Mouse (Mus musculus): ENCODE results near the gene Rac3. TPM values are rescaled to one million over a fixed set of nuclear protein-coding genes. Genes with fewer than 3 reads are reported as not detected.
"Not testable (repeated sequence)": the region's sequence is repeated elsewhere in the genome, so short reads cannot be mapped to it uniquely, and the experiment has no call there.

Gene Rac3
- total RNA-seq, 2 experiments from 2014 or later, result 0.36 to 1.6 TPM

DNA sequence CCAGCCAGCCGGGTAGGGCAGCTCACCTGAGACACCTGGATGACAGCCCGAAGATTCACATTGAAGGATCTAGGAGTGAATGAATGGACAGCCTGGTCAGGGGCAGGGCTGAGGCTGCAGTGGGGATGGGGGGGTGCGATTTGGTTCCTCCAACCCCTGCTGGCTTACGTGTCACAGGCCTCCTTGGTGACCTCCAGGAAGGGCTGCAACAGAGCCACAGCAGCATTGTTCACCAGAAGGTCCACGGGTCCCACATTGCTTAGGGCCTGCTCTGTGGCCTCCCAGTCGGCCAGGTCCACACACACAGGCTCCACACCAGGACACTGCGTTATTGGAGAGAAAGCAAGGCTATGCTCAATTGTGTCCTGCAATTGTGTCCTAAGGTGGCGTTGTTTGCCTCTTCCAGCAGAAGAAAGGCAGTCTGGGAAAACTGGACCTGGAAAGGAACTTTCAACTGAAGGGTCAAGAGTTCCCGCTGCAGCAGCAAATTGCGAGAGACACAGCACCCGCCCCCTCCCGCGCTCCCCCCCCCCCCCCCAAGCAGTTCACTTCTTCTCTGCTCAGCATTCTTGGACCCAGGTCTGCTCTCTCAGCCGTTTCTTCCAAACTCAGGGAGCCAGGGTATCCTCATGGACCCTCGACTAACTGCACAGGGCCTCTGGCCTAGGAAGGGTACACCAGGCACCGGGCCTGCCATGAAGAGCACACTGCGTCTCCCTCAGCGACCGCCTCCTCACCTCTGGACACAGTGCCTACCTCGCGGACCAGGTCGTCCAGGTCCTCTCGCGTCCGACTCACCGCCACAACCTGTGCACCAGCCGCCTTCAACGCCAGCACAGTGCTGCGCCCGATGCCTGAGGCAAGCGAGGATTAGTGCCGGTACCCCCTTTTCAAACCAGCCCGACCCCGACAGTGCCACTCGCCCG lies 5.2 kb downstream of the Rac3 start:
- intact Hi-C loops (cut with DNase I), result no loop called here
- DNase-seq, result no peak

DNA sequence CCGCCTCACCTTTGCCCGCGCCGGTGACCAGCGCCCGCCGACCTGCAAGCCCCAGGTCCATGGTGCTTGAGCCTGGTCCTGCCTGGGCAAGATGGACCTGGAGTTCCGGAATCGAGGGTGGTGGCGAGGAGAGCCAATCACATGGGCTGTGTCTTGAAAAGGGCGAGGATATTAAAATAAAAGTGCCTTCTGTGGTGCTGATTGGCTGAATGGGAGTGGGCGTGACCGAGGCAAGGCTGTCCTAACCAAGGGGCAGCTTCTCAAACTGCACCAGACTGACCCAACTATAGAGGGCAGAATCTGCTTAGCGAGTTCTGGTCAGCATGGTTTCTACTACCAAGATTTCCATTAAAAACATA lies 5.9 kb downstream of the Rac3 start, which contains the start of gene Dcxr:
Dcxr (minus strand) TSS at position 113 of the 359 bp plus-strand sequence.
- DNase-seq, result peak; percentile 82 to 84
- intact Hi-C loops (cut with DNase I), result no loop called here

DNA sequence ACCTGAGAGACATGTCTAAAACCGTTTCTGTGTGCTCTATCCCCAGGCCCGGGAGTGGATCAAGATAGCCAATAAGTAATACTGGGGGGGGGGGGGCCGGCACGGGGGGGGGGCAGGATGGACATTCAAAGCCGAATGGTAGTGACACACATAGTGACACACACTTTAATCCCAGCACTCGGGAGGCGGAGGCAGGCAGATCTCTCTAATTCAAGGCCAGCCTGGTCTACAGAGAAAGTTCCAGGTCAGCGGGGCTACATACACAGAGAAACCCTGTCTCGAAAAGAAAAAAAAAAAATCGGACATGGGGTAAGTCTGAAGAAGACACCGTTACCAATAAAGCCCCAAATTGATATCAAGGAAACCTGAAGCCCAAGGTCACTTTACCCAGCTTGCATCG lies 6.3 kb downstream of the Rac3 start:
- intact Hi-C loops (cut with DNase I), result no loop called here

DNA sequence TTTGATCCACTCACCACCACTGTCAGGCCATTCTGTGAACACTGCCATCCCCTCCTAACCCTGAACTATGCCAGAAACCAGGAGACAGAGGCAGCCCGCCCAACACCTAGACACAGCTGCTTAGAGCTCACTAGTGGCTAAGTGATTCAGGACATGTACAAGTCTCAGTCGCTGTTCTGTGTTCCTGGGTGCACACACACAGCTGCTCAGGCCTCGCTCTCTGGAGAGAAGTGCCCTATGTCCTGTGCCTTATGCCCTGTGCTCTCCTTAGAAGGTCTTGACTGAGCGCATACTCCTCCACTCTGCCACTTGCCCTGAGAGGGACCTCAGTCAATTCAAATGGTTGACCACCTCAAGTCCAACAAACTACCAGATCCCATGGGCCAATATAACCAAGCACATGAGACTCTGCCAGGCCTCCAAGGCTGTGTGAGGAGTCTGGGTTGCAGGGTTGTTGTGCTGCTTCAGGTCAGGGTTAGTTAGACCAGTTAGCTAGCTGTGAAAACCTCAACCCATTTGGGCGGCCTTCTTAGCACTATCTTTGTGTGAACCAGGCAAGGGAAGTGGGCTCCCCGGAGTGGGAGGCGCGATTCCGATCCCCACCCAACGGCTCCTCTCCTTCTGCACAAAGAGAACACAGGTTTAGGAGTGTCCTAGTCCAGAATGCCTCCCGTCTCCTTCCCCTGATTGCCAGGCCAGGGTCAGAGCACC lies 7.4 kb downstream of the Rac3 start:
- intact Hi-C loops (cut with DNase I), result no loop called here
- DNase-seq, result no peak

More for the DNA sequence above, 6.3 kb downstream of the Rac3 start:
- DNase-seq, result no peak

DNA sequence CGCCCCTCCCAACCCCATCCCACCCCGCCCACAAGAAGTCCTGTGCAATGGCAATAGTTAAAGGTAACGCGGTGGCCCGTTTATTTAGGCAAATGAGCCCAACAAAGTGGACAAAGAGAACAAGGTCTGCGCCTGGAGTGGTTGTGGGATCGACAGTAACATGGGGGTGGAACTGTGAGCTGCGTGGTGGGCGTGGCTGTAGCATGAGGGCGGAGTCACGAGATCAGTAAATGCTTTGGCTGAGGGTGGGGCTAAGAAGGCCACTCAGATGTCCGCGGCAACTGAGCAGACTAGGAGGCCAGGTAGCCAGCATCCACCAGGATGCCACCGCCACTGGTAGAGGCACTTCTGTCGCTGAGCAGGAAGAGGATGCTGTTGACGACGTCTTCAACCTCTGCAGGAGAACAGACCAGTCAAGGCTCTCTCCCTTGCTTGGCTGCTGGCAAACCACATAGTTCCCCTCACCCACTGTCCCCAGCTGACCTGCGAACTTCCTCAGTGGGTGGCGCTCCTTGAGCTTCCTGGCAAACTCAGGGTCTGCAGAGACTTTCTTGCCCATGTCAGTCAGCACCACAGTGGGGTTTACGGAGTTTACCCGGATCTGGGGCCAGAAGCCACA lies 8.3 kb downstream of the Rac3 start:
- DNase-seq, result peak in 1 of 2 experiments; percentile 34
- intact Hi-C loops (cut with DNase I), result not testable (repeated sequence)

DNA sequence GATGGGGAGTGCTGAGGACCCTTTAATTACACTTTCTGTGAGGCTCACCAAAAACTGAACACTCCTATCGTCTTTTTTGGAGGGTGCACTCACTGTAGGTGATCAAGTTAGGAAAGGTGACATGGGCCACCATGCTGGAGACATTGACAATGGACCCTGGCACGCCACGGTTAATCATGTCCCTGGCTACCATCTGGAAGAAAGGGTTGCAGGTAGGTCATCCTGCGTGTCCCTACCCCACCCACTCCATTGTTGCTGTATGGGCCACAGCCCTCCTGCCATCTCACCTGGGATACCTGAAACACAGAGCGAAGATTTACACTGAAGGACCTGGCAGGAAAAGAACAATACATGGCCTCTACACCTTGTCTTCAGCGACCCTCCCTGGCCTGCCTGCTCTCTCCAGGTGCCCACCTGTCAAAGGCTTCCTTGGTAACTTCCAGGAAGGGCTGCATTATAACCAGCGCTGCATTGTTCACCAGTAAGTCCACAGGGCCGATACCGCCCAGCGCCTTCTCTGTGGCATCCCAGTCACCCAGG lies 9.1 kb downstream of the Rac3 start:
- intact Hi-C loops (cut with DNase I), result no loop called here
- no peak for DNase-seq

DNA sequence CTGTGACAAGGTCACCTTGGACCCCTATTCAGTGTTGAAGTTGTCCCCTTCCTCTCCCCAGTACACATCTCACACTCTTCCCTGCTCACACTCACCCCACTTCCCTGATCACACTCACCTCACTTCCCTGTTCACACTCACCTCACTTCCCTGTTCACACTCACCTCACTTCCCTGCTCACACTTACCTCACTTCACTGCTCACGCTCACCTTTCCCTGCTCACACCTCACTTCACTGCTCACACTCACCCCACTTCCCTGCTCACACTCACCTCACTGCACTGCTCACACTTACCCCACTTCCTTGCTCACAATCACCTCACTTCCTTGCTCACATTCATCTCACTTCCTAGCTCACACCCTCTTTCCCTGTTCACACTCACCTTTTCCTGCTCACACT lies 10.1 kb downstream of the Rac3 start:
- DNase-seq, result no peak
- intact Hi-C loops (cut with DNase I), result no loop called here

DNA sequence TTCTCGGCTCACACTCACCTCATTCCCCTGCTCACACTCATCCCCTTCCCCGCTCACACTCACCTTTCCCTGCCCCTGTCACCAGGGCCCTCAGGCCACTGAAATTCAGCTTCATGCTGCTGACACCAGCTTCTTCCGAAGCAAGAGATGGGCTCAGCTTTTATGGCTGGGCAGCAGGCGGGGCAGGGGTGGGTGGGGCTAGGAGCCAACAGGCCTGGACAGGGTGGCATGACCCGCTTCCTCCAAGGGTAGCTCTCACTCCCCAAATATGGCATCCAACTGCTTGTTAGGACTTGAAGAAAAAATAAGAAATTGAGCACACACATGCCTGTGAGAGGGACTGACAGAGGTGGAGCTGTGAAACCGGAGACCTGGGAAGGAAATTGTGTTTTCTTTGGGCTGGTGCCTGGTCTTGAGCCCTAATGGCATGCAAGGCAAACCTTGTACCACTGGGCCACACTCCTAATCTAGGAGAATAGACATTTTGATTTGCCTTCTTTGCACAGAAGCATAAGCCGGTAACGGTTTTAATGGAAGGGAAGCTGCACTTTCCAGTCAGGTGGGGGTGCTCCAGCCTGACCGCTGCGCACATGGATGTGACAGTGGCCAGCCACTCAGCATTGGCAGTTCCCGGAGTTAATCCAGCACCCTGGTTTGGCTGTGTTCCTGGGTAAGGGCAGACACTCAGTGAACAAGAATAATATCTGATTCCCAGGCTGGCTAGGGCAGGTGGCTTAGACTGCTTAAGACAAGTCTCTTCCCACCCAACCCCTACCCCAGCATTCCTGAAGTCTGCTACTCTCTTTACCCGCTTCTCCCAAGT lies 10.8 kb downstream of the Rac3 start, which contains the start of gene Cbr2:
Cbr2 (minus strand) TSS at position 257 of the 823 bp plus-strand sequence.
- intact Hi-C loops (cut with DNase I), result no loop called here
- peak; percentile 37 to 47 for DNase-seq

DNA sequence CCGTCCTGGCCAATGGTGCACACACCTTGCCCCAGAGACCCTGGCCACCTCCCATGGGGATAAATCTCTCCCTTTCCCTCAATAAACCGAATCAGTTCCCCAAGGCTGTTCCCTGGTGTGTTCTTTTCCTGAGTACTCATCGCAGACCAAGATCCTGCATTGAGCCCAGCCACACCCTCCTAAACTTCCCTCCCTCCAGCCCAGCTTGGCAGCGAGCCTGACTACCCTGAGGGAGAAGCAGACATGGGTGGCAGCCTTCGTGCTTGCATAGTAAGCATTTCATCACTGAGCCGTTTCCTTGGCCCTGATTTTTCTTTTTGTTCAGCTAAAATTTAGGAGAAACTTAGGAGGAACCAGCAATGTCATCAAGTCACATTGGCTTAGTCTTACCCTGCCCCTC lies 12.3 kb downstream of the Rac3 start:
- DNase-seq, result peak in 1 of 2 experiments; percentile 50
- intact Hi-C loops (cut with DNase I), result no loop called here

DNA sequence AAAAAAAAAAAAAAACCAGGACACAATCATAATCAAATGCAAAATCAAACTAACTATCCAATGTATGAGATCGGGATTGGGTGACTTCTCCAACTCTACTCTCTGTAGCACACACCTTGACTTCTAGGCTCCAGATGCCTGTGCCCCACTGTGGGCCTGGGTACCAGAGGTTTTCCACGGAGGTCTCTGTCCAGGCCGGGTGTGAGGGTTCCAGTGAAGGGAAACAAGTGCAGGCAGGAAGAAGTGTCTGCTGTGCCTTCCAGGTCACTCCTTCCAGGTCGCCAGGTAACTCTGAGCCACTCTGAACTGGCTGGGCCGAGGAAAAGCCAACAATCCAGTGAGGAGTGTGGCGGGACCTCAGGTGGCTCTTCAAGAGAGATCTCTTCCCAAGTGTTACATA lies 15.2 kb downstream of the Rac3 start:
- intact Hi-C loops (cut with DNase I), result no loop called here
- no peak for DNase-seq

DNA sequence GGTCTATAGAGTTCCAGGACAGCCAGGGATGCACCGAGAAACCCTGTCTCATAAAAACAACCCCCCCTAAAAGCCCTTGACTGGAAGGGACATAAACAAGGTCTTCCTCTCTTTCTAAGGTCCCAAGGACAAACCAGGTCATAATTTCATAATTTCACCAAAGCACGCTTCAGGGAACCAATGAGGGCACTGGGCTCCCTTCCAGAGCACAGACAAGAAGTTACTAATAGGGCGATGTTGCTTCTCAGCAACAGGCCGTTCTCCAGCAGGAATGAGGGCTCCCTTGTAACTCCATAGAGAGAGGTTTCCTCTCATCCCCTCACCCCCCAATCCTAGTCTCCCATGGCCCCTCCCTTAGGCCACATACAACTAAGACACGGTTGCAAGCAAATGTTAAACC lies 19.7 kb downstream of the Rac3 start:
- intact Hi-C loops (cut with DNase I), result no loop called here
- DNase-seq, result no peak

DNA sequence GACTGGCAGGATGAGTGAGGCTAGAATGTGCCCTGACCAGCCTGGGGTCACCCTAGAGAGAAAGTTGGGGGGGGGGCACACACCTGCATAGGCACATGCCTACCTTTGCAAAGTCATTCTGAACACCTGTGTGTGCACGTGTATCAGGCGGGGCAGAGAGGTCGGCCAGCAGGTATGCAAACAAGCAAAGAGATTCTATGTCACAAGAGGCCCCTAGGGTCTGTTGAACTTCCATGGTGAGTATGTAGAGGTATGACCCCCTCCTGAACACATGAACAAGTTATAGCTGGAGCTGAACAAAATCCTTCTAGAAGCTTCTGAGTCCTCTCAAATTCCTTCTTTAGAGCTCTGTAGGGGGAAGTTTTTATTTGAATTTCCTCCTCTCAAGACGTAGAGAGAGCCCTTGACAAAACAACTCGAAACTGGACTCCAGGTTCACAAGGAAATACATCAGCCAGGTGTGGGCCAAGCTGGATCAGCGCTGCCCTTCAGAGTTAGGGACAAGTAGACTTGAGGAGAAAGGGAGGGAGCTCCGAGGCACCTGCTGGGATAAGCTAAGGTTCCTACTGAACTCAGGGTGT lies 22.9 kb downstream of the Rac3 start:
- intact Hi-C loops (cut with DNase I), result no loop called here
- no peak for DNase-seq

DNA sequence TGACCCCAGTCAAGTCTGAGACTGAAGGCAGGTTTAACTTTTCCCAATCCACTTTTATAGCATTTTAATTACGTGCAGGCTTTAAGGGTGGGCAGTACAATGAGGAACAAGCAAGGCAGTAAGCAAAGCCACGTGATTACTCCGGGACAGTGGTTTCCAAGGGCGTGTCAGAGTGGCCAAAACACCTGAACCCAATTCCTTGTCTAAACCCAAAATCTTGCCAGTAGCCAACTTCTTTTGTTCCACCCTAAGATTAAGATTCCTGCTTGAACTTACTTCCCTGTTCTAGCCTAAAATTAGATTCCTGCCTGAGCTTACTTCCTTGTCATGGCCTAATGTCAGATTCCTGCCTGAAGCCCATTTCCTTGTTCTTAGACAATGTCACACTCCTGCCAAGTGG lies 26.7 kb downstream of the Rac3 start:
- DNase-seq, result no peak

DNA sequence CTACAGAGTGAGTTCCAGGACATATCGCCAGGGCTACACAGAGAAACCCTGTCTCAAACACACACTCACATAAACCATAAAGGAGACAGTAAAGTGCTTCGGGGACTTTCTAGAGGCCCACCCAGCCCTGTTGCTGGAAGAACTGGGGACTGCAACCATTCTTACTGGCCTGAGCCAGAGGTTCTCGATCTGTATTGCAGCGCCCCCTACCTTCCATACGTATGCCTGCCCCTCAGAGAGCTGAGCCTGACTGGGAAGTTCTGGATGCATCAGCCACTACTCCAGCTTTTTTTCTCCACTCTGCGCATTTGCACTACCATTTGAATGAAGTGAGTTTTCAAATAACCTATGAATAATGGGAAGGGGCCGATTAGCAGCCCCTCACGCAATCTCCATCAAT lies 28.2 kb downstream of the Rac3 start:
- intact Hi-C loops (cut with DNase I), result loop anchor here (2.0 kb wide), 1 partner anchor 29 kb away; the partner anchor contains the start of gene Rac3
- peak in 1 of 2 experiments; percentile 41 for DNase-seq

More for the DNA sequence above, 26.7 kb downstream of the Rac3 start:
- intact Hi-C loops (cut with DNase I), result loop anchor here (2.0 kb wide), 1 partner anchor 27 kb away; the partner anchor contains the start of gene Rac3

DNA sequence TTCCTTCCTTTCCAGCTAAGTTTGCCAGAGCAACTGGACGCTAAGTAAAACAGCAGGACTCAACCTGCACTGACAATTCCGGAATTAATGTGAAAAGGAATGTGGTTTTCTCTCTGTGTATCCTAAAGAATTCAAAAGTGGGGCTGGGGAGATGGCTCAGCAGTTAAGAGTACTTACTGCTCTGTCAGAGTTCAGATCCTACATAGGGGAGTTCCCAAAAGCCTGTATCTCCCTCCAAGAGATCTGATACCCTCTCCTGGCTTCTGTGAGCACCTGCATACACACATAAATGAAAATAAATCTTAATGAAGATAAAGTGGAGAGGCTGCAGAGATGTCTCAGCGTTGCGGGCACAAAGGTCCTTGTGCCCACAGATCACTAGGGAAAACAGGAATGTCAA lies 30.3 kb downstream of the Rac3 start:
- intact Hi-C loops (cut with DNase I), result no loop called here
- no peak for DNase-seq

DNA sequence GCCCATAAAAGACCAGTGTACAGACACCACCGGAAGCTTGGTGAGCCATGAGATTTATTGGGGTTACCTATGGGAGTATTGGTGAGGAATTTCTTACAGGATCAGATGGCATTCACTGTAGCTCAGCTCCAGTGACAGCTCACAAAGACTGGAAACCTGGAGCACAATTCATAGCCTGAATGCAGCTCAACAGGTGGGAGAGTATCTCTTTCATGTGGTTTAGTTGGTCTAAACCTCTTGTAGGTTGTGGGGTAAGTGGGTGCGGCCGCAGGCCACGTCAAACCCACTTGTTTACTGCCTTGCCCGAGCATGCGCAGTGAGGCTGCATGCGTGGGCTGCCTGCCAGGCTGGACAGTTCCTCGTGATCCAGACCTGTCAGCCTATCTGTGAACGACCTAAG lies 39.0 kb downstream of the Rac3 start:
- intact Hi-C loops (cut with DNase I), result no loop called here
- no peak for DNase-seq

DNA sequence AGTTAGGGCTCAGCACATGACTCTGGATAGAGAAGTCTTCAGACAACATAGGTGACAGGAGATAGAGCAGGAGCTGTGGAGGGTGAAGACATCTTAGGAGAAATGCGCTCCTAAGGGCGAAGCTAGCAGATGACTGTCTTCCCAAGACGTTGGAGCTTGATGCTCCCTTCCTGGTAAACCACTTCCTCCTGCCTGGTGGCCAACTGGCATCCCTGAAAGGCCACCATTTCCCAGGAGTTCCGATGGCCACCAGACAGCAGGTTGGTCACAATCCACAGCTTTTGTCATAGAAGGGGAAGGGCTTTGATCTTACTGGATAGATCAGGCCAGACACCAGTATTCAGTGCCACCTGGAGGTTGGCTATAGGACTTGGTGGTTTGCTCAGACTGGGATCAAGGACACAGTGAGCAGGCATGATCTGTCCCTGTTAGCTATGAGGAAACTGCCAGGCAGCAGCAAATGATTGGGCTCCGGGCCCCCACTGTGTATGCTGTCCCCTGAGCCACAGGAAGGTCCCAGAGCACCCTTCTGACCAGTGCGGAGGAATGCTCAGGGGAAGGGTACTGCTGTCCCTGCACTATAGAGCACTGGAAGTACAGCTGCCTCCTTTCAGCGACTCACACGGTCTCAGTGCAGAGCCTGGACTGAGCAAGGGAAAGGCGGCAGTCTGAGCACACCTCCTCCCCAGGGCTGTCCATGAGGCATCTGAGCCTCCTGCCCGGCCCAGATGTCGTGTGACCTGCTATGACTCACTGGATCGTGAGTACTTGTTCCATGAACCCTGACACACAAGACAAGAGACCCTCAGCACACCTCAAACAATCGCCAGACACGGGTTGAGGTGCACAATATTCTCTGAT lies 40.8 kb downstream of the Rac3 start:
- DNase-seq, result no peak
- intact Hi-C loops (cut with DNase I), result no loop called here

DNA sequence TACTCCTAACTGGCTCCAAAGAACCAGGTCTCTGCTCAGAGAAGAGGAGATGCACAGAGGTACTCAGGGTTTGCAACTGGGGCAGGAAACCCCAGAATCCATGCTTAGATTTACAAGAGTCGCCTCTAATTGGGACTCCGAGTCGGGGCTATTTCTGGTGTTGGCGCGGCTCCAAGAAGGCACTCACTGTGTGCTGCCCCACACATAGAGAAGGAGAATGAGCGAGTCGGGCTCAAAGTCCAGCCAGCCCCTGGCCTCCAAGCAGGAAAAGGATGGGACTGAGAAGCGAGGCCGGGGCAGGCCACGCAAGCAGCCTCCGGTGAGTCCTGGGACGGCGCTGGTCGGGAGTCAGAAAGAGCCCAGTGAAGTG lies 41.4 kb downstream of the Rac3 start, which contains the start of gene Hmga1b:
Hmga1b (plus strand) TSS at position 123 of the 370 bp plus-strand sequence.
- DNase-seq; intact Hi-C loops (cut with DNase I): not testable (repeated sequence)

Measured in heart, postnatal 36 days (tissue).